Mouse (Mus musculus) cerebellum, postnatal 25 days (tissue): ENCODE results near the gene Atp12a.
A peak's percentile ranks its signal among the peaks of the same experiment; 100 is the strongest.

ENCODE experiments used
- DNase-seq, 2 experiments: peaks; one replicate each; pipeline ENCODE4 v3.0.0; 2021; ENCODE audit warnings: mixed read lengths in 2 of 2

Atp12a gene

GRCm38 (mm10) chr14:56379336-56379735 is 14.5 kb downstream of the Atp12a start:
- DNase-seq = no peak

DNA sequence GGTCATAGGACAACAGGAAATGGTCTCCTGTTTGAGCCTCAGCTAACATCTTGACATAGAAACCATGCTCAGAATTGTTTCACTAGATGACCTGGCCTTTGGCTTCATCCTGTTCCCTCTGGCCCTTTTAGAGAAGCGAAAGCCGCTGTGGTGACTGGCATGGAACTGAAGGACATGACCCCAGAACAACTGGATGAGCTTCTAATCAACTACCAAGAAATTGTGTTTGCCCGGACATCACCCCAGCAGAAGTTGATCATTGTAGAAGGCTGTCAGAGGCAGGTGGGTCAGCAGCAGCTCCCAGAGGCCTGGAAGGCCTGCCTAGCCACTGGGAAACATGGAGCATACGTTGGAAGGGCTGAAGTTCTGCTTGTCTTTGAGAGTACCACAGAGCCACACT is 17.5 kb downstream of the Atp12a start:
- DNase-seq = no peak

- DNase-seq = peak; percentile 20 to 42
Measured at GRCm38 (mm10) chr14:56390247-56390646, 25.4 kb downstream of the Atp12a start.

DNA sequence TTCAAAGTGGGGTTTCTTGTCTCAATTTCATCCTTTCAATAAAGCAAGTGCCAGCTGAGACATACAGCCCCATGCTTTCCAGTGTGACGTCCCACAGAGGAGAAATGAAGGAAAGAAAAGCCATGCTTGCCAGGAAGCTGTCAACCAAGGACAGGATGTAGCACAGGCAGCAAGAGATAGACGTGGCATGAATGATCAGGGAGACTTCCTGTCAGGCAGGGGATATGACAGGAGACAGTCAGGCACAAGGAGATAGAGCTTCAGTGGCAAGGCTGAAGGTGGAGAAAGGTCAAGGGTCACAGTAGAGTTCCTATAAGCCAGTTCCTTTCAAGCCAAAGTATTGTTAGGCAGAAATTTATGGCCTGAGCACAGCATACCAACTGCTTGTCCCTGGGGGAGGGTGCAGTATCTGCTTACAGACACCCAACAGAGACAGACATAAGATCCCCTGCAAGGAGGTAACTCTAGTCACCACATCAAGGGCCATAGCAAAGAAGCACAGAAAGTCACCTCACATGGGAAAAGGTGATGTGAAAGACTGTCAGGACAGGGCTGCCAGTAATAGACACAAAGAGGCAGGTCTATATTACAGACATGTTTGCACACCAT is 28.9 kb downstream of the Atp12a start:
- no peak for DNase-seq

DNA sequence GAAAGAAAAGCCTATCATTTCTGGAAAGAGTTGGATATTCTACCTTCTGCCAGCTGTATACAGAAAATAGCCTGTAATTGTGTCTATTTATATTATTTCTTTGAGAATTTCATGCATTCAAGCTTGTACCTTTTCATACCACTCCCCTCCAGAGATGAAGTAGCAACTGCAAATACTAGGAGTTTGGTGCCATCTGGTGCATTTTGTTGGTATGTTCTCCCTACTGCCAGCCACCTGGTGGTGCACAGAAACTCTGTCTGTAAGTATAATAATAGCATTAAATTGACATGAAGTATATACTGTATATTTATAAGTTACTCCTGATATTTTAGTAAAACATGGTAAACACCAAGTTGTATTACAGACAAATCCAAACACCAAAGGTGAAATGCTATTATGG is 33.1 kb downstream of the Atp12a start:
- DNase-seq = peak in 1 of 2 experiments; percentile 50

DNA sequence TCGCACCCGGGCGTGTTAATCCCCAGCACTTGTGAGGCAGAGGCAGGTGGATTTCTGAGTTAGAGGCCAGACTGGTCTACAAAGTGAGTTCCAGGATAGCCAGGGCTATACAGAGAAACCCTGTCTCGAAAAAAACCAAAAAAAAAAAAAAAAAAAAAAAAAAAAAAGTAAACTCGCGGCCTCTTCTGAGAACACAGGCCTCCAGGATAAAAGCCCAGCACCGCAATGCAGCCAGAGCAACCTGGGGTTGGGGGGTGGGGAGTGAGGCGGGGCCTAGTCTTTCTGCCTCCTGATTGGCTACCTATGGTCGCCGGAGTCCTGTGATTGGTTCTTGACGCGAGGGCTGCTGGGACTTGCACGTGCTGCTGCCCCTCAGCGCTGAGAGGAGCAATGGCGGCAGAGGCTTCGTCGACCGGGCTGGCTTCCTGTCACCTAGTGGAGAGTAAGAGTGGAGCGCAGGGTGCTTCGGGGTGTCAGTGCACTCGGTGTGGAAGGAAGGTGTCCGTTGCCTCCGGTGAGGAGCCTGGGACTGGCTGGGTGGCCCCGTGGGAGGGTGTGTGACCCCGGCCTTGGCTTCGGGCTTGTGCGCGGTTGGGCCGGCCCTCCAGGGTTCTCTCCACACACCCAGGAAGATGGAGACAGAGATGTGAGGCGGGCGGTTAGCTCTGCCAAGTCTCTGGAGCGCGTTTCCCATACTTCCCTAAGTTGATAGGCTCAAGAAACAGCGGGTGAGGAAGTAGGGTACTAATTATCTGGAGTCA is 37.6 kb downstream of the Atp12a start, which contains the start of gene Rnf17:
Rnf17 (plus strand) TSS at position 271 of the 761 bp plus-strand sequence.
- DNase-seq = no peak

- no peak for DNase-seq
Measured at GRCm38 (mm10) chr14:56403072-56403375, 38.2 kb downstream of the Atp12a start.
